Mouse (Mus musculus) kidney, embryonic 16.5 days (tissue): ENCODE measurements at regions not wholly inside any gene's neighbourhood (a gene's known extent, or its start where the extent isn't known, plus 50 kb on each side); places are given as distances from the start of the nearest gene placed in this dataset.

Source experiments
- ATAC-seq: fragments of 200-750 bp; cut with Nextera tagmentation; 2 replicates; pipeline ENCODE4 v1.8.0; 2017; ENCODE audit warnings: moderate TSS enrichment; ENCODE audit not compliant: low FRiP score, low TSS enrichment
- H3K27ac ChIP-seq: fragments of 300-500 bp; sonication (generic); 2 replicates; pipeline ENCODE4 v1.5.1; 2014; ENCODE audit warnings: low read length
- H3K27me3 ChIP-seq: fragments of 300-500 bp; sonication (generic); 2 replicates; pipeline ENCODE4 v1.6.1; 2014; ENCODE audit warnings: low read length, control low read depth, mixed read lengths; ENCODE audit not compliant: insufficient read depth
- H3K36me3 ChIP-seq: fragments of 300-500 bp; sonication (generic); 2 replicates; pipeline ENCODE4 v1.6.1; 2014; ENCODE audit warnings: low read length, control low read depth, mixed read lengths; ENCODE audit not compliant: insufficient read depth
- H3K4me1 ChIP-seq: fragments of 300-500 bp; sonication (generic); 2 replicates; pipeline ENCODE4 v1.6.1; 2014; ENCODE audit warnings: low read length, control low read depth, mixed read lengths; ENCODE audit not compliant: insufficient read depth
- H3K4me2 ChIP-seq: fragments of 300-500 bp; sonication (generic); replicated peaks from 2 replicates; pipeline ENCODE4 v1.6.1; 2014; ENCODE audit warnings: low read depth, low read length
- H3K4me3 ChIP-seq: fragments of 300-500 bp; sonication (generic); 2 replicates; pipeline ENCODE4 v1.5.1; 2014; ENCODE audit warnings: mild to moderate bottlenecking, low read length
- H3K9ac ChIP-seq: fragments of 300-500 bp; sonication (generic); replicated peaks from 2 replicates; pipeline ENCODE4 v1.6.1; 2014; ENCODE audit warnings: low read length
- H3K9me3 ChIP-seq: fragments of 300-500 bp; sonication (generic); 2 replicates; pipeline ENCODE4 v1.6.1; 2016; ENCODE audit warnings: low read length, control low read depth
- WGBS: fragments of 180-500 bp; shearing (Covaris S2); extraction: QIAGEN DNeasy Blood & Tissue Kit; methylation state at CpG from one replicate; pipeline ENCODE4 v1.1.7; 2014; 5-methylcytosine and 5-hydroxymethylcytosine counted together

- no peak overlapping the region for H3K4me2 ChIP-seq
- no peaks in the 10 kb centered on the region for H3K4me1 ChIP-seq
- H3K9ac ChIP-seq: no peak overlapping the region
- no peak for ATAC-seq
- no peaks in the 10 kb centered on the region for H3K36me3 ChIP-seq
- H3K27ac ChIP-seq: no peak overlapping the region
- 42% methylated on average over 3 of the region's 3 CpGs for WGBS
- no peak overlapping the region for H3K4me3 ChIP-seq
- H3K27me3 ChIP-seq: no peaks in the 10 kb centered on the region
- H3K9me3 ChIP-seq: no peaks in the 10 kb centered on the region
These were observed 2188.6 kb upstream of the Tenm3 start for GRCm38 (mm10) chr8:51032386-51032785.

- H3K27me3 ChIP-seq: no peaks in the 10 kb centered on the region
- H3K9me3 ChIP-seq: no peaks in the 10 kb centered on the region
- no peak overlapping the region for H3K27ac ChIP-seq
- no peaks in the 10 kb centered on the region for H3K36me3 ChIP-seq
- no peak for ATAC-seq
- no peak overlapping the region for H3K4me3 ChIP-seq
- no peaks in the 10 kb centered on the region for H3K4me1 ChIP-seq
- 90% methylated on average over 3 of the region's 3 CpGs for WGBS
- no peak overlapping the region for H3K4me2 ChIP-seq
- H3K9ac ChIP-seq: no peak overlapping the region
These were observed 2166.8 kb upstream of the Tenm3 start for GRCm38 (mm10) chr8:51010508-51010907.

- no peak overlapping the region for H3K9ac ChIP-seq
- H3K9me3 ChIP-seq: no peaks in the 10 kb centered on the region
- no peak overlapping the region for H3K4me3 ChIP-seq
- no peaks in the 10 kb centered on the region for H3K4me1 ChIP-seq
- H3K36me3 ChIP-seq: no peaks in the 10 kb centered on the region
- WGBS: 64% methylated on average over 4 of the region's 4 CpGs
- H3K4me2 ChIP-seq: no peak overlapping the region
- ATAC-seq: no peak
- no peaks in the 10 kb centered on the region for H3K27me3 ChIP-seq
- no peak overlapping the region for H3K27ac ChIP-seq
These were observed 2123.6 kb upstream of the Tenm3 start for GRCm38 (mm10) chr8:50967386-50967785.

- no peak overlapping the region for H3K4me2 ChIP-seq
- H3K4me3 ChIP-seq: no peak overlapping the region
- no peak overlapping the region for H3K9ac ChIP-seq
- H3K9me3 ChIP-seq: no peaks in the 10 kb centered on the region
- no peak overlapping the region for H3K27ac ChIP-seq
- H3K36me3 ChIP-seq: no peaks in the 10 kb centered on the region
- H3K27me3 ChIP-seq: peaks cover 34% of the 10 kb centered on the region
- WGBS: 22% methylated on average over 5 of the region's 5 CpGs
- ATAC-seq: no peak
- peaks cover 15% of the 10 kb centered on the region; the same call in 1 of the 2 replicates for H3K4me1 ChIP-seq
These were observed 2073.8 kb upstream of the Tenm3 start for GRCm38 (mm10) chr8:50917540-50917939.

GRCm38 (mm10) chr8:50916733-50917113 lies 2073.0 kb upstream of the Tenm3 start:
- 5% methylated on average over 8 of the region's 8 CpGs for WGBS
- H3K4me3 ChIP-seq: peak overlapping the region; percentile 59

GRCm38 (mm10) chr8:50915876-50916732 lies 2072.4 kb upstream of the Tenm3 start:
- peak overlapping the region; percentile 99 for H3K4me2 ChIP-seq
- H3K9ac ChIP-seq: peak overlapping the region; percentile 27
- no peak overlapping the region for H3K27ac ChIP-seq
- no peaks in the 10 kb centered on the region for H3K36me3 ChIP-seq
- peak overlapping the region; percentile 59 for H3K4me3 ChIP-seq
- H3K27me3 ChIP-seq: peaks cover 34% of the 10 kb centered on the region
- peaks cover 15% of the 10 kb centered on the region; the same call in 1 of the 2 replicates for H3K4me1 ChIP-seq
- peak; percentile 88 for ATAC-seq
- H3K9me3 ChIP-seq: no peaks in the 10 kb centered on the region
- under 1% methylated on average over 53 of the region's 56 CpGs for WGBS

More at GRCm38 (mm10) chr8:50916733-50917113, 2073.0 kb upstream of the Tenm3 start:
- ATAC-seq: no peak
- Histone ChIP-seq H3K9ac (no peak overlapping the region), H3K36me3 (no peaks in the 10 kb centered on the region), H3K27ac (no peak overlapping the region), H3K9me3 (no peaks in the 10 kb centered on the region), H3K4me1 (peaks cover 15% of the 10 kb centered on the region; the same call in 1 of the 2 replicates), H3K27me3 (peaks cover 34% of the 10 kb centered on the region), H3K4me2 (peak overlapping the region; percentile 99)

GRCm38 (mm10) chr8:50915259-50915875 lies 2071.6 kb upstream of the Tenm3 start:
- H3K36me3 ChIP-seq: no peaks in the 10 kb centered on the region
- peaks cover 34% of the 10 kb centered on the region for H3K27me3 ChIP-seq
- ATAC-seq: peak; percentile 65
- H3K4me2 ChIP-seq: peak overlapping the region; percentile 99
- under 1% methylated on average over 22 of the region's 22 CpGs for WGBS
- H3K9me3 ChIP-seq: no peaks in the 10 kb centered on the region
- peak overlapping the region; percentile 59 for H3K4me3 ChIP-seq
- no peak overlapping the region for H3K27ac ChIP-seq
- peaks cover 15% of the 10 kb centered on the region; the same call in 1 of the 2 replicates for H3K4me1 ChIP-seq
- H3K9ac ChIP-seq: peak overlapping the region; percentile 27

GRCm38 (mm10) chr8:50914615-50915014 lies 2070.9 kb upstream of the Tenm3 start:
- WGBS: 19% methylated on average over 7 of the region's 7 CpGs

GRCm38 (mm10) chr8:50878198-50878597 lies 2034.4 kb upstream of the Tenm3 start:
- Histone ChIP-seq H3K27ac (no peak overlapping the region), H3K9ac (no peak overlapping the region)
- 86% methylated on average over 5 of the region's 5 CpGs for WGBS

More at GRCm38 (mm10) chr8:50914615-50915014, 2070.9 kb upstream of the Tenm3 start:
- peaks cover 34% of the 10 kb centered on the region for H3K27me3 ChIP-seq
- H3K4me1 ChIP-seq: peaks cover 15% of the 10 kb centered on the region; the same call in 1 of the 2 replicates
- peak overlapping the region; percentile 99 for H3K4me2 ChIP-seq
- no peak overlapping the region for H3K9ac ChIP-seq
- H3K27ac ChIP-seq: no peak overlapping the region
- no peaks in the 10 kb centered on the region for H3K36me3 ChIP-seq
- H3K9me3 ChIP-seq: no peaks in the 10 kb centered on the region
- H3K4me3 ChIP-seq: peak overlapping the region; percentile 59
- ATAC-seq: no peak

More at GRCm38 (mm10) chr8:50878198-50878597, 2034.4 kb upstream of the Tenm3 start:
- Histone ChIP-seq H3K9me3 (0 out of 2 replicates have a peak, but pooled peaks cover 3% of the 10 kb centered on the region), H3K4me1 (no peaks in the 10 kb centered on the region), H3K36me3 (no peaks in the 10 kb centered on the region), H3K4me3 (no peak overlapping the region), H3K27me3 (no peaks in the 10 kb centered on the region), H3K4me2 (no peak overlapping the region)
- no peak for ATAC-seq
